Mouse (Mus musculus) C2C12 (cell line): Measurements from ENCODE around the gene Gm49661.

Source experiments
- CEBPB ChIP-seq: IDR thresholded peaks from one replicate; pipeline ENCODE4 v1.6.1; 2011; ENCODE audit warnings: low read depth, mild to moderate bottlenecking, control low read depth, moderate library complexity
- CTCF ChIP-seq: IDR thresholded peaks from one replicate; pipeline ENCODE4 v1.5.1; 2011; ENCODE audit not compliant: control insufficient read depth, insufficient read depth, insufficient read length
- MAX ChIP-seq: IDR thresholded peaks from one replicate; pipeline ENCODE4 v1.6.1; 2011; ENCODE audit warnings: mild to moderate bottlenecking, control low read depth
- MYOD1 ChIP-seq: IDR thresholded peaks from one replicate; pipeline ENCODE4 v1.6.1; 2011; ENCODE audit warnings: low read depth; ENCODE audit not compliant: control insufficient read depth, insufficient read length

DNA sequence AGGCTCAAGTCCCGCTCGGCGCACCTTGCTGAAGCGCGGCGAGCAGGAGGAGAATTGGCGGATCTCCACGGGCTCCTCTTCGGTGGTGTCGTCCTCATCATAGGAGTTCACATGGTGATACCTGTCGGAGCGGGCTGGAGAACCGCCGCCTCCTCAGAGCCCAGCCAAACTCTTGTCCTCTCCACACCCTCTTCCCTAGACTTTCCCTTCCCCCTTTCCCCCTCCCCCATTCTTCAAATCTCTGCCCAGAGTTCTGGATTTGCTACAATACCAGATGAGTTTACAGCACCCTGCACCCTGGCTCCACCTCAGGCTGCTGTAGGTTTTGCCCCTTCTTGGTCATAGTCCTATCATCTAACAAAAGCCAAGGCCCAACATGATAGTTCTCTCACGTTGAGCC is 50.6 kb downstream of the Gm49661 start:
- TF ChIP-seq MYOD1 (no peak), CTCF (no peak), MAX (no peak), CEBPB (no peak)
